Mouse (Mus musculus): ENCODE results near the gene 4933416C03Rik.

The 4933416C03Rik gene

DNA sequence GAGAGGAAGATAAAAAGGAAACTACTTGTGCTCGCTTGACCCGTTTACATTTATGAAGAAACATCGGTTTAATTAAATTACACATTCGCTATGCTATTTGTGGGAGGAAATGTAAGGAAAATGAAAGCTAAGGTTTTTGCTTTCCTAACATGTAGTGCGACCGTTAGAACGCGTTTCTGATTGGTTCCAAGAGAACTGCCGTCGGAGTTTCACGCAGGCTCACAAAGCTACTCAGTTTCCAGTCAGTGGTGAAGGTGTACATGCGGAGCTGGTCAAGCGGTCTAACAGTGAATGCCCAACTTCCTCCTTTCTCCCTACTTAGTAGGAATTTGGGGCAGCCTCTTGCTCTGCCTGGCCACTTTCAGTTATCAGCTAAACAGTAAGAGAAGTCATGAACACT is 17.3 kb downstream of the 4933416C03Rik start:
- in situ Hi-C loops (cut with MboI; ENCODE audit: low pct_unique_long_range_greater_than_20kb in 1 of 2, low sequenced_read_pairs in 2 of 2, unreplicated experiment in 1 of 2), result no loop called here

DNA sequence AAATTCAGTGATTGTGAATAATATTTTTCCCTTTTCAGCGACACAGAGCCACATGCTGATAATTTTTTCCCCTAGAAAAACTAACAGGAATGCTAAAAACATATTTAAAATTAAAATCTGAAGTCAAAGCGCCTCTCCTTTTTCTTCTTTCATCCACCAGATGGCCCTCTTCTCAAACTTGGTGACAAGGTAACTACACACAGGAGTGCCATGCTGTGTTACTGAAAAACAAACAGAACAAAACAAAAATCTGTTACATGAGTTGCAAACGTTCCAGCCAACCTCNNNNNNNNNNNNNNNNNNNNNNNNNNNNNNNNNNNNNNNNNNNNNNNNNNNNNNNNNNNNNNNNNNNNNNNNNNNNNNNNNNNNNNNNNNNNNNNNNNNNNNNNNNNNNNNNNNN is 29.8 kb downstream of the 4933416C03Rik start:
- in situ Hi-C loops (cut with MboI; ENCODE audit: low pct_unique_long_range_greater_than_20kb in 1 of 2, low sequenced_read_pairs in 2 of 2, unreplicated experiment in 1 of 2), result no loop called here

DNA sequence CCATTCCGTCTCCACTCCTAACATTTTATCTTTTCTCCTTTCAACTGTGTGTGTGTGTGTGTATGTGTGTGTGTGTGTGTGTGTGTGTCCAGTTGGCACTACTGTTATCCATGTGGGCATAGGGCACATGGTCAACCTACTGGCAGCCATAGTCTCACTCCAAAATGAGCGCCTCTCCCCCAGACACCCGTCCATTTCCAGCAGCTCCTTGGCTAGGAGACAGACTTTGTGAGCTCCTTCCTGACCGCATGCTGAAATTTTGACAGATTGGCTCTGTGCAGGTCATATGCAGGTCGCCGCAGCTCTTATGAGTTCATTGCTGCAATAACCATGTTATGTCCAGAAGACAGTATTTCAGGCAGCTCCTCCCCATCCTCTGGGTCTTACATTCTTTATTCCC is 32.9 kb downstream of the 4933416C03Rik start:
- in situ Hi-C loops (cut with MboI; ENCODE audit: low pct_unique_long_range_greater_than_20kb in 1 of 2, low sequenced_read_pairs in 2 of 2, unreplicated experiment in 1 of 2), result no loop called here

DNA sequence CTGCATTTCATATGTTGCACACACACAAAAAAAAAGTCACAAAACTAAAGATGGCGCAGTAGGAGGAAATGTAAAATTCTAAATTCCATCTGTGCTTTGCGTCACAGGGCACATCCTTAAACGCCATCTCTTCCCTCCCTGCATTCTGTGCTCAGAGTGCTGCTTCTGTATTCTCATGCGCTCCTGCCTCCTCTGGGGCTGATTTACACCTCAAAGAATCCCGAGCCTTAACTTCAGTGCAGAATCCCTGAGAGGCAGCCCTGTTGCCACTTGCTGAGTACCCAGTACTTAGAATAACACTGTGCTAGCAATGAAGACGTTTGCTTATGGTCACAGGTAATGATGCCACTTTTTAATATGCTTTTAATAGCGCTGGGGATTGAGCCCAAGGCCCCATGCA is 34.3 kb downstream of the 4933416C03Rik start:
- in situ Hi-C loops (cut with MboI; ENCODE audit: low pct_unique_long_range_greater_than_20kb in 1 of 2, low sequenced_read_pairs in 2 of 2, unreplicated experiment in 1 of 2), result no loop called here

DNA sequence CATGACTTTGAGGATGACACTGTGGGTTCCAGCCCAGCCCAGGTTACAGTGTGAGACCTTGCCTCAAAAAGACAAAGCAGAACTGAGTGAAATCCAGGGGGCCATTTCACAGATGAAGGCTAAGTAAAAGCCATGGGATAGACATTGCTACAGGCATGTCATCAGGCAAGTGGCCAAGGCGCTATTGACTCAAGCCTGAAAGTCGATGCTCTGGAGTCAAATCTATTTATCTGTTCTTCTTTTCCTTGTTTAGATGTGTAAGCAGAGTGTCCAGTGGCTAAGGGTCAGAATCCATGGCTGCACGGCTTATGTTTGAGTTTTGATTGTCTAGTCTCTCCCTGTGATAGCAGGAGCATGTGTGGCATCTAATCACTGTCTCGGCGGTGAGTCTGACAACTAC is 35.1 kb downstream of the 4933416C03Rik start:
- in situ Hi-C loops (cut with MboI; ENCODE audit: low pct_unique_long_range_greater_than_20kb in 1 of 2, low sequenced_read_pairs in 2 of 2, unreplicated experiment in 1 of 2), result no loop called here

DNA sequence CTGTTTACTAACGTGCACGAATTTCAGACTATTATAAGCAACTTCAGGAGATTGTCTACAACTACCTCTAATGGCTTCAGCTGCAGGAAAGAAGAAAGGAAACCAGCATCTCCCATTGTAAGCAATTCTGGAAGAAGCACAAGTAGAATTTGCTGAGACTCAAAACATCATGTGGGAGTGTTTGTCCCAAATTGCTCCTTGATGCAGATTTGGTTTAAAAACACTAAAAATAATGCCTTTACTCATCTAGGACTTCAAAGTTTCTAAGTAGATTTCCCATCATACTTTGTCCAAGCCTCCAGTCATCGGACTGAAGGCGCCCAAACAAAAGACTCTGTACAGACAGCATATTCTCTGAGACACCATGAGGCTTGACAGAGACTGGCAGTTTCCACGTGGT is 37.8 kb downstream of the 4933416C03Rik start:
- in situ Hi-C loops (cut with MboI; ENCODE audit: low pct_unique_long_range_greater_than_20kb in 1 of 2, low sequenced_read_pairs in 2 of 2, unreplicated experiment in 1 of 2), result no loop called here

All from mouse embryonic stem cell (cell line).